Mouse (Mus musculus): ENCODE measurements around the gene Hsd17b11. TPM values are rescaled to one million over a fixed set of nuclear protein-coding genes. Genes with fewer than 3 reads are reported as not detected.

Gene Hsd17b11
- 2.3 and 2.7 TPM in 2 replicates for polyA plus RNA-seq (2015; fragmentation: Nextera tagmentation; extraction: Ambion mirVana)

DNA sequence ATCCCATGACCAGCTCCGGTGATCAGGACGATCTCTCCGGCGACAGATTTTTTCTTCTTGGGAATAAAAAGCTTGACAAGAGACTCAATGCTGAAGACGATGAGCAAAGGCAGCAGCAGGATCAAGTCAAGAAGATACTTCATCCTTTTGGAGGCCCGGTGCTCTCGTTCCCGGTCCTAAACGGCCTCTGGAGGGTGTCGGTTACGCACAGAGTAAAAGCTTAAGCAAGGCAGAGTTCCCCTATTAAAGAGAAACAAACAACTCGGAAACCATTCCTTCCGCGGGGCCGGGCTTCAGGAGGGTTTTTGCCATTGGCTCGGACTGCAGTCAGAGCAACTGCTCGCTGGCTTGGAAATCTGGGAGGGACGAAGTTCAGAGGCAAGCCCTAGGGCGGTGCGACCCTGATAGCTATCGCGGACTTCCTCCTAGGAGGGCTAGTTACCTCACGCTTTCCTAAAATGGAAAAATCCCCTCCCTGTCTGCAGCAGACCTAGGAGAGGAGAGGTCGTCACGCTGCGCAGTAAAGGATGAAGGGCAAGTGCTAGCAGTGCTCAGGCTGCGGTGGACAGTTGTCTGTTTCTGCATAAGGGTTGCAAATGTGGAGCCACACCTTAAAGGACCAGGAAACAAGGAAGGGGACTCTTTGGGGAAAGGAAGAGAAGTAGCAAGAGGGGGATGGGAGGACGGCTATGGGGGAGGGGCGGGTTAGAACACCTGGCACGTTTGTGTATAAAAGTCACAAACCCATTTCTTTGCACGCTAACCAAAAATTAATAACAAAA lies at the start of gene Hsd17b11:
TSS of gene Hsd17b11 (minus strand) at position 323 of the 782 bp plus-strand sequence.
- no peaks in the 10 kb centered on the region for H3K9me3 ChIP-seq
- under 1% methylated on average over 31 of the region's 31 CpGs for WGBS
- H3K4me3 ChIP-seq, result peak within 1 kb of the TSS; percentile 48
- H3K36me3 ChIP-seq, result no peaks in the 10 kb centered on the region
- peak within 1 kb of the TSS; percentile 52; the same call in 1 of the 2 replicates for H3K27ac ChIP-seq (replicated peaks)
- peaks cover 17% of the 10 kb centered on the region for H3K4me1 ChIP-seq (replicated peaks)
- peak; percentile 71 for ATAC-seq (ENCODE audit: low read depth)
- H3K27me3 ChIP-seq, result peaks cover 18% of the 10 kb centered on the region
- H3K4me2 ChIP-seq, result peak within 1 kb of the TSS; percentile 85
- peak within 1 kb of the TSS; percentile 70 for H3K9ac ChIP-seq

DNA sequence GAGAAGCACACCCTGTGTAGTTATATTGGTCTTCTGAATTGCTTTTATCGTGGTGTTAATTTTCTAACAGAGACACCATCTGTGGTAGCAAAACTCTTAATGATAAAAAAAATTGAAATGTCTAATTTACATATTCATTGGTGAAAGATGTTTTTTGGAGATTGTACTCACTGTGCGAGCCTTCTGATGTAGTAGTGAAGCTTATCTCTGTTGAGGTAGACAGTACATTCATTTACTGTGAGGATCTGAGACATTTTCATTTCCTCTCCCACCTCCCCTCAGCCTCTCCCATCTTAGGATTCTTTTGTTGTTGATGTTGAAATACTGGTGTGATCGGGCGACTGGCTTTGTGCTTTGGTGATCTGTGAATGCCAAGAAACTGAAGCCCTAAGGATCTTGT lies 49.3 kb upstream of the Hsd17b11 start:
- H3K36me3 ChIP-seq, result no peaks in the 10 kb centered on the region
- no peak overlapping the region for H3K9ac ChIP-seq
- no peak overlapping the region for H3K27ac ChIP-seq (replicated peaks)
- WGBS, result 53% methylated on average over 4 of the region's 4 CpGs
- H3K9me3 ChIP-seq, result no peaks in the 10 kb centered on the region
- H3K4me1 ChIP-seq (replicated peaks), result peaks cover 29% of the 10 kb centered on the region
- no peak for ATAC-seq (ENCODE audit: low read depth)
- H3K27me3 ChIP-seq, result no peaks in the 10 kb centered on the region
- H3K4me3 ChIP-seq, result no peak overlapping the region
- H3K4me2 ChIP-seq, result no peak overlapping the region

DNA sequence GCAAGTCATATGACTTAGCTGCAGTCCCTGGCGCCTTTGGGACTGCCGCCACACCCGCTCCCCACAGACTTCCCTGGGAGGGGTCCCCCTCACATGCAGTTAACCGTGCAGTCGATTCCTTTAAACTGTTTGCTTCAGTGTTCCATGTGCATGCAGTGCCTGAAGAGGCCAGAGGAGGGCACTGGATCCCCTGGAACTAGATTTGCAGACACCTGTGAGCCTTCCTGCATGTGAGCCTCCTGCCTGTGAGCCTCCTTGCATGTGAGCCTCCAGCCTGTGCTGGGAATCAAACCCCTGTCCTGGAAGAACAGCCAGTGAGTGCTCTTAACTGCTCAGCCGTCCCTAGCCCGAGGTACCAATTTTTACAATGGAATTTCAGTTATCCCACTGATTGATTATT lies 47.0 kb upstream of the Hsd17b11 start:
- Histone ChIP-seq H3K4me3 (no peak overlapping the region), H3K9ac (no peak overlapping the region), H3K36me3 (peaks cover 9% of the 10 kb centered on the region), H3K27me3 (no peaks in the 10 kb centered on the region), H3K4me1 (replicated peaks) (peaks cover 17% of the 10 kb centered on the region), H3K9me3 (no peaks in the 10 kb centered on the region), H3K27ac (replicated peaks) (no peak overlapping the region), H3K4me2 (no peak overlapping the region)
- 86% methylated on average over 7 of the region's 7 CpGs for WGBS
- ATAC-seq (ENCODE audit: low read depth), result no peak

DNA sequence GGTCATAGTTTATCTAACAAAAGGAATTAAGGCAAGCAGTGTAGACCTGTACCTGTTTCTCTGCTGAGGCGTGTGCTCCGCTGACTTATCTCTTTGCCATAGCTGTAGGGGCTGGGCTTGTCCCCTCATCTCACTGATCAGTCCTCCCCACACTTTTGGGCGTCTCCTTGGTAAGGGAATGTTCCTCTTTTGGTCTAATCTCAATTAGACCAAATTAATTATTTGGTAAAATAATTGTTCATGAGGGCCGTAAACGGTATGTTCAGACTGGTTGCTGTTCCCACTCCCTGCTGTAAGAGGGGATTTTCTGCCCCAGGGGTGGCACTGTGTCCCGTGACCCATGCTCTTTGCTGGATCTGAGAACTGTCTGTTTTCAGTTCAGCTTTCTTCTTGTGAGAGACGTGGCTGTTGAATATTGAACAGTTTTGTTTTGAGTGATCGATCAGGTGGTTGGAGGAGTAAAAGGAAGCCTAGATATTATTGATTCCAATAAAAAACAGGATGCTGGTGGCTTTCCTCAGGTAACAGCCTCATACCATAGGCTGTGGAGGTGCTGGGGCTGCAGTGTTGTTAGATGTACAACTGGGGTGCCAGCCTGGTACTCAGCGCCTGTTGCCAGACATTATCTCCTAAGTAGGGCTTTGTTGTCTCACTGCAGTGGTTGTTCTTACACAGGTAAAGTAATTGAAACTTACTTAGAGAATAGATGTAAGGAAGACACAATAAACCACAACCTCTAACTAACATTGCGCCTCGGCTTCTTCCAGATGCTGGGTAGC lies 41.2 kb upstream of the Hsd17b11 start:
- Histone ChIP-seq H3K9me3 (no peaks in the 10 kb centered on the region), H3K27me3 (no peaks in the 10 kb centered on the region), H3K4me1 (replicated peaks) (peaks cover 15% of the 10 kb centered on the region; the same call in 1 of the 2 replicates), H3K9ac (no peak overlapping the region), H3K4me3 (no peak overlapping the region), H3K27ac (replicated peaks) (no peak overlapping the region), H3K36me3 (peaks cover 53% of the 10 kb centered on the region), H3K4me2 (no peak overlapping the region)
- 93% methylated on average over 11 of the region's 11 CpGs for WGBS
- no peak for ATAC-seq (ENCODE audit: low read depth)

DNA sequence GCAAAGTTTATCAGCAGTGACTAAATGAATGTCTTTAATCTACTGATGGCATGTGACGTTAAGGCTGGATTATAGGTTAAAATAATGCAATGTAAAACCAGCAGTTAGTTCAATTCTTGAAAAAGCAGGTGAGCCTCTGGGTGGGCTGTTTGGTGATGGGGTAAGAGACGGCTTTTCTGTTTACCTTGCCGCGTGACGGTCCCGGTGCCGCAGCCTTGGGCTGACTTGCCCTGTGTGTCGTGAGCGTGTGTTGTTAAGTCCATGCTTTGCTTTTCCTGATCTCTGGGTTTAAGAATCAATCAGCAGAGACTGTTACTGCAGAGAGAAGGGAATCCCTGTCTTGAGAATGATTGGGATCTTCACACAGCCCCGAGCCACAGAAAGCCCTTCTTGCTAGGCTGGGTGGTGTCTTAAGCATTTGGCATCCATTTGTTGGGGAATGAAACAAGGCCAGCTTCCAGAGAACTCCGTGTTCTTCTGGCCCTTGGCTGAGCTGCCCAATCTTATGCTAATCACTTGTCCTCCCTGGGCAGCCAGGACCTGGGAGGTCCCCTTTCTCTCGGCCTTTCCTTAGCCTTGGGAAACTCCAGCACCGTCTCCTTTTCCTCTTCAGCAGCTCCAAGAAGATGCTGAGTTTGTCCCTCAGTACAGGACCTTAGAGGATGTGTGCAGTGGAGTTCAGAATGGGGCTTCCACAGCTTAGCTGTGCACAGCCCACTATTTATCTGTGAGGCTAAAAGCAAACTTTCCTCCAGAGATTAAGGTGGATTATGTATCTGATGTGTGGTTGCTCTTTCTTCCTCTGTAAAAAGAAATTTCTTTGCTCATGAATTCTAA lies 40.4 kb upstream of the Hsd17b11 start:
- Histone ChIP-seq H3K9ac (no peak overlapping the region), H3K4me3 (no peak overlapping the region), H3K4me1 (replicated peaks) (peaks cover 15% of the 10 kb centered on the region; the same call in 1 of the 2 replicates), H3K36me3 (peaks cover 54% of the 10 kb centered on the region), H3K4me2 (no peak overlapping the region), H3K27me3 (no peaks in the 10 kb centered on the region), H3K9me3 (no peaks in the 10 kb centered on the region), H3K27ac (replicated peaks) (no peak overlapping the region)
- no peak for ATAC-seq (ENCODE audit: low read depth)
- 88% methylated on average over 13 of the region's 13 CpGs for WGBS

DNA sequence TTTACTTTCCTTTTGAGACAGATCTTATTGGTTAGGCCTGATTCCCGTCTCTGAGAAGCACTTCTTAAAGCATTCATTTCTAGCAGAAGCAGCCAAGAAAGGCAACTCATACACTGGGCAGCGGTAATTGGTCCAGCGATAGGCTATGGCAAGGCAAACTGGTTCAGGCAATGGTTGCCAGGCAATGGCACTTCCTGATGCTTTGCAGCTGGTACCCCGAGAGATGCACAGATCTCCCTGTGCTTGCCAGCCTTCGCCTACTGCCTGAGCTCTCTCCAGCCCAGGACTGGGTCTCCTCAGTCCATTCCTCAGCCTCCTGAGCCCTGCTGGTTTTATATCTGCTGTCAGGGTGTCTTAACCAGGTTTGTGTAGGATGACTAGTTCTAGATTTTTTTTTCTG lies 38.7 kb upstream of the Hsd17b11 start:
- Histone ChIP-seq H3K9me3 (no peaks in the 10 kb centered on the region), H3K27me3 (no peaks in the 10 kb centered on the region), H3K36me3 (peaks cover 62% of the 10 kb centered on the region), H3K4me2 (no peak overlapping the region), H3K4me3 (no peak overlapping the region), H3K9ac (no peak overlapping the region), H3K4me1 (replicated peaks) (peaks cover 15% of the 10 kb centered on the region; the same call in 1 of the 2 replicates), H3K27ac (replicated peaks) (peak overlapping the region; percentile 13; the same call in 1 of the 2 replicates)
- 80% methylated on average over 5 of the region's 5 CpGs for WGBS
- ATAC-seq (ENCODE audit: low read depth), result no peak

DNA sequence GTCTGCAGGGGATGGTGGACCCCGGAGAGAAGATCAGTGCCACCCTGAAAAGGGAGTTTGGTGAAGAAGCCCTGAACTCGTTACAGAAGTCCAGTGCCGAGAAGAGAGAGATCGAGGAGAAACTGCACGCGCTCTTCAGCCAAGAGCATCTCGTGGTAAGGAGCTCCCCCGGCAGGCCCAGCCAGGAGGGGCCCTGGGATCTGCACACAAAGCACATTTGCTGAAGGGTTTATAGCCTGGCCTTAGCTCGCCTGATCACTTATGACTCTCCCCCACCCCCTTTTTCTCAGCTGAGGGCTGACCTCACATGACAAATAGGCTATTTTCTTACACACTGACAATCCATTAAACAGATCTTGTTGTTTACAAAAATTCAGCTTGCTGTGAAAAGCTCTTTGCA lies 37.9 kb upstream of the Hsd17b11 start:
- H3K27me3 ChIP-seq, result no peaks in the 10 kb centered on the region
- ATAC-seq (ENCODE audit: low read depth), result peak; percentile 62; the same call in 1 of the 2 replicates
- H3K36me3 ChIP-seq, result peaks cover 61% of the 10 kb centered on the region
- peak overlapping the region; percentile 34 for H3K9ac ChIP-seq
- H3K27ac ChIP-seq (replicated peaks), result peak overlapping the region; percentile 15; the same call in 1 of the 2 replicates
- 55% methylated on average over 9 of the region's 9 CpGs for WGBS
- peaks cover 15% of the 10 kb centered on the region; the same call in 1 of the 2 replicates for H3K4me1 ChIP-seq (replicated peaks)
- no peaks in the 10 kb centered on the region for H3K9me3 ChIP-seq
- no peak overlapping the region for H3K4me3 ChIP-seq
- H3K4me2 ChIP-seq, result no peak overlapping the region

DNA sequence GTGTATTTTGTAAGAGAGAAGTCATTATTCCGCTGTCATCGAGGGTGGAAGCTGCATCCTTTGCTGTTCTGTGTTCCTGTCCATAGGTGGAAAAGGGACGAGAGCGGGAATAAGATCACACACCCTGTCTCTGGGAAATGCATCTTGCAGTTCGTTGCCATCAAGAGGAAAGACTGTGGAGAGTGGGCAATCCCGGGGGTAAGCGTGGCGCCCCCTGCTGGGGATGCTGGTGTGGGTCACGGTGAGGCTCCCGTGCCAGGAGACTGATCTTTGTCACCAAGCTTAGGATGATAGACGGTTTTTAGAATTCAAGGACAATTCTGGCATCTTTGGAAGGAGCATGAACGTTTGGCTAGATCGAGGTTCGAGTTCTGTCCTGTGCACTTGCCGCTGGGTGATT lies 36.3 kb upstream of the Hsd17b11 start:
- Histone ChIP-seq H3K4me3 (no peak overlapping the region), H3K9me3 (no peaks in the 10 kb centered on the region), H3K36me3 (peaks cover 52% of the 10 kb centered on the region), H3K27me3 (no peaks in the 10 kb centered on the region), H3K9ac (no peak overlapping the region), H3K4me1 (replicated peaks) (peaks cover 15% of the 10 kb centered on the region; the same call in 1 of the 2 replicates), H3K4me2 (no peak overlapping the region), H3K27ac (replicated peaks) (no peak overlapping the region)
- no peak for ATAC-seq (ENCODE audit: low read depth)
- 68% methylated on average over 15 of the region's 15 CpGs for WGBS

DNA sequence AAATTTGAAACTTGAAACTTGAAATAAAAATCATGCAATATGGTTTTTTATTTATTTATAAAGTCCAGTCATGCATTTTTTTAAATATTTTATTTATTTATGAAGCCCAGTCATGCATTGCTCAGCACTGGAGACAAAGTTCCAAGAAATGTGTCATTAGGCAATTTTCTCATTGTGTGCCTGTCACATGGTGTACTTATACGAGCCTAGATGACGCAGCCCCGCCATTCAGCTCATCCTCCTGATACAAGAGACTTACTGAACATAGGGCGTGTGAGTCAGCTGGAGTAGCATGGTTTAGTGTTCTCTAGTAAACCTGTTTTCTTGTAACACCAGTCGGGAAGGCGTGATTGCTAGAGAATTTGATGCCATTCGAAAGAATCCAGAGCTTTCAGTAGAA lies 34.6 kb upstream of the Hsd17b11 start:
- Histone ChIP-seq H3K36me3 (peaks cover 48% of the 10 kb centered on the region), H3K4me2 (no peak overlapping the region), H3K4me3 (no peak overlapping the region), H3K27me3 (no peaks in the 10 kb centered on the region), H3K9ac (no peak overlapping the region), H3K4me1 (replicated peaks) (peaks cover 15% of the 10 kb centered on the region; the same call in 1 of the 2 replicates), H3K27ac (replicated peaks) (no peak overlapping the region), H3K9me3 (no peaks in the 10 kb centered on the region)
- ATAC-seq (ENCODE audit: low read depth), result no peak
- 86% methylated on average over 7 of the region's 7 CpGs for WGBS

DNA sequence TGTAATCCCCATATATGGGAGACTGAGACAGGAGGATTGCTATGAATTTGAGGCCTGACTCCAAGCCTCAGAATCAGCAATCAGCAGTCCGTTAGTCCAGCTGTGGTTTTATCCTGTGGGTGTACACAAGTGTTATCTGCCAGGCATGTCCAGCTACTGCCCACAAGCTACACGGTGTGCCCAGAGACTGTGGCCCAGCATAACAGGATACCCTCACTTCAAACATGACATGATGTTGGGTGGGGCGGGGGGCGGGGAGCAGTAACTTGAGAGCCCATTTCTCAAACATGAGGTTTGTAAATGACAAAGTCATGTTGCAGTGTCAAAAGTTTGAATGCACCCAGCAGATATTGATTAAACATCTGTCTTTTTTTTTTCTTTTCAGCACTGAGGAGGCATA lies 34.1 kb upstream of the Hsd17b11 start:
- WGBS, result 91% methylated on average over 4 of the region's 4 CpGs

DNA sequence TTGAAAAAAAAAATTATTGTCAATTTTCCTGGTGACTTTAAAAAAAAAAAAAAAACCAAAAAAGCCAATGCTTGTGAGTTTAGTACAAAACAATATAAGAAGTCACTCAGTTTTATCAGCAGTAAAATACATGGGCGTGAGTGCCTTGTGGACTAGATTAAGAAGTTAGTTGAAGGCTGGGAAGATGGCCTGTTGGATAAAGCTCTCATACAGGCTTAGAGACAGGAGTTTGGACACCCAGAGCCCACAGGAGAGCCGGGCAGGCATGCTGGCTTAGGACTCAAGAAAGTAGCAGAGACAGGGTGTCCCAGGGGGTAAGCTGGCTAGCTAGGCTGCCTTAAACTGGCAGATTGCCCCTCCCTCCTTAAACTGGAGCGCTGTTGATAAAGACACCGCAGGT lies 33.2 kb upstream of the Hsd17b11 start:
- Histone ChIP-seq H3K9ac (no peak overlapping the region), H3K36me3 (peaks cover 44% of the 10 kb centered on the region), H3K4me1 (replicated peaks) (peaks cover 12% of the 10 kb centered on the region; the same call in 1 of the 2 replicates), H3K27me3 (no peaks in the 10 kb centered on the region), H3K4me2 (no peak overlapping the region), H3K27ac (replicated peaks) (no peak overlapping the region), H3K9me3 (no peaks in the 10 kb centered on the region), H3K4me3 (no peak overlapping the region)
- ATAC-seq (ENCODE audit: low read depth), result no peak
- WGBS, result 95% methylated on average over 4 of the region's 4 CpGs

More for the DNA sequence above, 34.1 kb upstream of the Hsd17b11 start:
- peaks cover 15% of the 10 kb centered on the region; the same call in 1 of the 2 replicates for H3K4me1 ChIP-seq (replicated peaks)
- H3K36me3 ChIP-seq, result peaks cover 48% of the 10 kb centered on the region
- no peak overlapping the region for H3K4me2 ChIP-seq
- no peaks in the 10 kb centered on the region for H3K27me3 ChIP-seq
- H3K4me3 ChIP-seq, result no peak overlapping the region
- no peak for ATAC-seq (ENCODE audit: low read depth)
- no peak overlapping the region for H3K9ac ChIP-seq
- H3K27ac ChIP-seq (replicated peaks), result no peak overlapping the region
- no peaks in the 10 kb centered on the region for H3K9me3 ChIP-seq
